Mouse (Mus musculus) MEL (cell line): ENCODE measurements around the gene Mitf. TPM values are rescaled to one million over a fixed set of nuclear protein-coding genes. Genes with fewer than 3 reads are reported as not detected.

ENCODE experiments used
- DNase-seq: peaks from one replicate; pipeline ENCODE4 v3.0.0; 2011; ENCODE audit warnings: low read depth, low spot score
- H3K27ac ChIP-seq: 2 replicates; pipeline ENCODE4 v1.5.1; 2012; ENCODE audit warnings: low read depth, mild to moderate bottlenecking, control low read depth, low read length, moderate library complexity; ENCODE audit not compliant: control insufficient read depth
- H3K27me3 ChIP-seq, 2 experiments: fragments of 150-350 bp in 1 of 2; sonication (generic) in 1 of 2; 2 replicates each; pipeline ENCODE4 v1.6.1; 2012; ENCODE audit warnings: low read length in 2 of 2, mild to moderate bottlenecking in 2 of 2, improper control_type of control experiment in 1 of 2, moderate library complexity in 1 of 2; ENCODE audit not compliant: insufficient read depth in 2 of 2, control insufficient read depth in 1 of 2
- H3K36me3 ChIP-seq, 2 experiments: 2 replicates each; pipeline ENCODE4 v1.6.1; 2012 to 2014; ENCODE audit warnings: low read length in 2 of 2, improper control_type of control experiment in 1 of 2, inconsistent platforms in 1 of 2, mild to moderate bottlenecking in 1 of 2; ENCODE audit not compliant: insufficient read depth in 2 of 2, control insufficient read depth in 1 of 2
- H3K4me1 ChIP-seq, 2 experiments: fragments of 150-350 bp in 1 of 2; sonication (generic) in 1 of 2; 2 replicates each; pipeline ENCODE4 v1.6.1; 2012; ENCODE audit warnings: low read length in 2 of 2, improper control_type of control experiment in 1 of 2, mild to moderate bottlenecking in 1 of 2; ENCODE audit not compliant: insufficient read depth in 2 of 2, control insufficient read depth in 1 of 2
- H3K4me3 ChIP-seq, 2 experiments: fragments of 150-350 bp in 1 of 2; sonication (generic) in 1 of 2; 2 replicates each; pipeline ENCODE4 v1.5.1; 2012; ENCODE audit warnings: low read depth in 2 of 2, low read length in 2 of 2, mild to moderate bottlenecking in 2 of 2, moderate library complexity in 2 of 2, control low read depth in 1 of 2, improper control_type of control experiment in 1 of 2; ENCODE audit not compliant: control insufficient read depth in 1 of 2, insufficient read depth in 1 of 2
- H3K79me2 ChIP-seq: 2 replicates; pipeline ENCODE4 v1.6.1; 2012; ENCODE audit warnings: mild to moderate bottlenecking, low read length, moderate library complexity; ENCODE audit not compliant: control insufficient read depth, poor library complexity, insufficient read depth
- H3K9ac ChIP-seq: 2 replicates; pipeline ENCODE4 v1.6.1; 2012; ENCODE audit warnings: low read depth, mild to moderate bottlenecking, control low read depth, low read length, moderate library complexity; ENCODE audit not compliant: control insufficient read depth, poor library complexity, severe bottlenecking
- H3K9me3 ChIP-seq: fragments of 150-350 bp; sonication (generic); replicated peaks from 2 replicates; pipeline ENCODE4 v1.6.1; 2012; ENCODE audit warnings: mild to moderate bottlenecking, low read length, improper control_type of control experiment, moderate library complexity; ENCODE audit not compliant: insufficient read depth
- CHD2 ChIP-seq: IDR thresholded peaks from 2 replicates; pipeline ENCODE4 v1.6.1; 2011; ENCODE audit warnings: low read length, improper control_type of control experiment
- CTCF ChIP-seq, 3 experiments: IDR thresholded peaks in 2 of 3; conservative IDR thresholded peaks in 1 of 3; 2 replicates each; pipeline ENCODE4 v1.5.1; 2011 to 2012; ENCODE audit warnings: low read length in 3 of 3, low read depth in 2 of 3, mild to moderate bottlenecking in 2 of 3, improper control_type of control experiment in 1 of 3, inconsistent platforms in 1 of 3, mixed read lengths in 1 of 3, moderate library complexity in 1 of 3; ENCODE audit not compliant: control insufficient read depth in 1 of 3, insufficient read depth in 1 of 3, poor library complexity in 1 of 3, severe bottlenecking in 1 of 3
- E2F4 ChIP-seq: IDR thresholded peaks from 2 replicates; pipeline ENCODE4 v1.6.1; 2011; ENCODE audit warnings: low read depth, low read length, improper control_type of control experiment, borderline replicate concordance
- ELF1 ChIP-seq: IDR thresholded peaks from 2 replicates; pipeline ENCODE4 v1.6.1; 2014; ENCODE audit warnings: low read depth, mild to moderate bottlenecking, inconsistent platforms, low read length, improper control_type of control experiment, moderate library complexity
- EP300 ChIP-seq, 2 experiments: IDR thresholded peaks; 2 replicates each; pipeline ENCODE4 v1.6.1; 2011; ENCODE audit warnings: improper control_type of control experiment in 2 of 2, low read length in 2 of 2, low read depth in 1 of 2, mild to moderate bottlenecking in 1 of 2
- ETS1 ChIP-seq: IDR thresholded peaks from 2 replicates; pipeline ENCODE4 v1.6.1; 2012; ENCODE audit warnings: low read depth, mild to moderate bottlenecking, inconsistent platforms, low read length, improper control_type of control experiment, moderate library complexity
- GABPA ChIP-seq: IDR thresholded peaks from 2 replicates; pipeline ENCODE4 v1.6.1; 2012; ENCODE audit warnings: low read depth, mild to moderate bottlenecking, inconsistent platforms, low read length, improper control_type of control experiment, moderate library complexity
- HCFC1 ChIP-seq: IDR thresholded peaks from 2 replicates; pipeline ENCODE4 v1.6.1; 2012; ENCODE audit warnings: low read depth, mild to moderate bottlenecking, inconsistent platforms, low read length, improper control_type of control experiment, moderate library complexity
- JUND ChIP-seq: IDR thresholded peaks from 2 replicates; pipeline ENCODE4 v1.6.1; 2011; ENCODE audit warnings: low read depth, mild to moderate bottlenecking, improper control_type of control experiment, low read length
- KAT2A ChIP-seq: conservative IDR thresholded peaks from 2 replicates; pipeline ENCODE4 v1.6.1; 2012; ENCODE audit warnings: low read depth, low read length, improper control_type of control experiment, inconsistent platforms
- MAX ChIP-seq: IDR thresholded peaks from 2 replicates; pipeline ENCODE4 v1.6.1; 2011; ENCODE audit warnings: low read length, improper control_type of control experiment
- MYB ChIP-seq: IDR thresholded peaks from 2 replicates; pipeline ENCODE4 v1.6.1; 2011; ENCODE audit warnings: mild to moderate bottlenecking, low read depth, low read length, improper control_type of control experiment
- MYC ChIP-seq: IDR thresholded peaks from 2 replicates; pipeline ENCODE4 v1.6.1; 2011; ENCODE audit warnings: low read depth, mild to moderate bottlenecking, low read length, improper control_type of control experiment, moderate library complexity
- NELFE ChIP-seq: IDR thresholded peaks from 2 replicates; pipeline ENCODE4 v1.6.1; 2011; ENCODE audit warnings: low read depth, low read length, improper control_type of control experiment
- POLR2A ChIP-seq, 2 experiments: IDR thresholded peaks; 2 replicates each; pipeline ENCODE4 v1.6.1; 2011 to 2012; ENCODE audit warnings: low read length in 2 of 2, mild to moderate bottlenecking in 2 of 2, control low read depth in 1 of 2, improper control_type of control experiment in 1 of 2, low read depth in 1 of 2, moderate library complexity in 1 of 2; ENCODE audit not compliant: control insufficient read depth in 1 of 2, insufficient read depth in 1 of 2, poor library complexity in 1 of 2
- POLR2AphosphoS2 ChIP-seq: IDR thresholded peaks from 2 replicates; pipeline ENCODE4 v1.6.1; 2011; ENCODE audit warnings: low read length, improper control_type of control experiment
- POLR2AphosphoS5 ChIP-seq: IDR thresholded peaks from 2 replicates; pipeline ENCODE4 v1.6.1; 2012; ENCODE audit warnings: low read depth, borderline replicate concordance, mild to moderate bottlenecking, inconsistent platforms, low read length, moderate library complexity, mixed read lengths
- RAD21 ChIP-seq: IDR thresholded peaks from 2 replicates; pipeline ENCODE4 v1.6.1; 2011; ENCODE audit warnings: mild to moderate bottlenecking, low read depth, low read length, improper control_type of control experiment
- RCOR1 ChIP-seq: IDR thresholded peaks from 2 replicates; pipeline ENCODE4 v1.6.1; 2012; ENCODE audit warnings: low read depth, mild to moderate bottlenecking, inconsistent platforms, low read length, improper control_type of control experiment
- SIN3A ChIP-seq: IDR thresholded peaks from 2 replicates; pipeline ENCODE4 v1.6.1; 2012; ENCODE audit warnings: low read length, improper control_type of control experiment, inconsistent platforms
- SMC3 ChIP-seq: IDR thresholded peaks from 2 replicates; pipeline ENCODE4 v1.6.1; 2011; ENCODE audit warnings: low read depth, low read length, improper control_type of control experiment
- TAL1 ChIP-seq: IDR thresholded peaks from 2 replicates; pipeline ENCODE4 v1.6.1; 2012; ENCODE audit warnings: mild to moderate bottlenecking, inconsistent platforms, low read length, moderate library complexity, mixed read lengths
- UBTF ChIP-seq: IDR thresholded peaks from 2 replicates; pipeline ENCODE4 v1.6.1; 2012; ENCODE audit warnings: low read depth, mild to moderate bottlenecking, inconsistent platforms, low read length, improper control_type of control experiment, moderate library complexity, borderline replicate concordance; ENCODE audit not compliant: insufficient read depth
- ZC3H11A ChIP-seq: IDR thresholded peaks from 2 replicates; pipeline ENCODE4 v1.6.1; 2012; ENCODE audit warnings: low read depth, mild to moderate bottlenecking, inconsistent platforms, low read length, improper control_type of control experiment
- ZKSCAN1 ChIP-seq: IDR thresholded peaks from 2 replicates; pipeline ENCODE4 v1.6.1; 2012; ENCODE audit warnings: low read depth, mild to moderate bottlenecking, inconsistent platforms, low read length, improper control_type of control experiment, moderate library complexity
- ZNF384 ChIP-seq: IDR thresholded peaks from 2 replicates; pipeline ENCODE4 v1.6.1; 2012; ENCODE audit warnings: low read depth, mild to moderate bottlenecking, inconsistent platforms, low read length, improper control_type of control experiment
- polyA plus RNA-seq, 2 experiments: library from polyadenylated mRNA; stranded (reverse) in 1 of 2; unstranded in 1 of 2; fragments of >175 nt in 1 of 2; fragments of >200 nt in 1 of 2; gene quantifications; 2 replicates each; pipeline versions ENCODE4 v1.2.1 to v1.2.4; 2012; ENCODE audit warnings: low replicate concordance in 2 of 2, low read depth in 1 of 2; ENCODE audit not compliant: insufficient read length in 2 of 2, insufficient read depth in 1 of 2, missing spikeins in 1 of 2
- total RNA-seq: library from RNA; depleted of rRNA; stranded (reverse); fragments of 300-350 nt; gene quantifications from 2 replicates; pipeline ENCODE4 v1.2.3, GENCODE M21; 2012

Gene Mitf
- total and polyA plus RNA-seq, 3 experiments = 1.8 to 2.1 TPM; not detected in 1

- DNase-seq = no peak
- Histone ChIP-seq H3K4me3 (no peak overlapping the region), H3K36me3 (no peaks in the 10 kb centered on the region), H3K9ac (no peak overlapping the region), H3K9me3 (no peaks in the 10 kb centered on the region), H3K27me3 (no peaks in the 10 kb centered on the region), H3K79me2 (no peaks in the 10 kb centered on the region), H3K27ac (no peak overlapping the region), H3K4me1 (no peaks in the 10 kb centered on the region)
- no peak for TF ChIP-seq RCOR1
- no peak for TF ChIP-seq MAX
Measured at GRCm38 (mm10) chr6:98001551-98001950, 194.7 kb downstream of the Mitf start.

- Histone ChIP-seq H3K27ac (no peak overlapping the region), H3K36me3 (no peaks in the 10 kb centered on the region), H3K27me3 (no peaks in the 10 kb centered on the region), H3K9ac (no peak overlapping the region), H3K4me3 (no peak overlapping the region), H3K4me1 (no peaks in the 10 kb centered on the region), H3K9me3 (no peaks in the 10 kb centered on the region), H3K79me2 (no peaks in the 10 kb centered on the region)
- TF ChIP-seq SMC3 = peak; percentile 86
- TF ChIP-seq CHD2 = no peak
- TF ChIP-seq MYC = no peak
- peak; percentile 90 for TF ChIP-seq RAD21
- no peak for TF ChIP-seq UBTF
- TF ChIP-seq POLR2A (IDR thresholded peaks at IDR 0.05; ENCODE audit: control insufficient read depth in 1 of 2, insufficient read depth in 1 of 2, low read depth in 1 of 2, low read length in 2 of 2, poor library complexity in 1 of 2) = no peak
- no peak for TF ChIP-seq NELFE
- TF ChIP-seq ZC3H11A = peak; percentile 87
- TF ChIP-seq CTCF (IDR thresholded peaks at IDR 0.05 in 2 of 3, conservative IDR thresholded peaks at IDR 0.05 in 1 of 3; ENCODE audit: control insufficient read depth in 1 of 3, insufficient read depth in 1 of 3, low read depth in 2 of 3, low read length in 3 of 3, poor library complexity in 1 of 3, severe bottlenecking in 1 of 3) = peak in 1 of 3 experiments; percentile 76; a peak in 2 of 6 replicates
- DNase-seq = peak; percentile 69
Measured at GRCm38 (mm10) chr6:98003114-98003513, 196.3 kb downstream of the Mitf start.

GRCm38 (mm10) chr6:98005566-98005965, 198.7 kb downstream of the Mitf start:
- Histone ChIP-seq H3K4me1 (no peaks in the 10 kb centered on the region), H3K9ac (no peak overlapping the region), H3K4me3 (no peak overlapping the region), H3K27me3 (no peaks in the 10 kb centered on the region), H3K79me2 (no peaks in the 10 kb centered on the region), H3K27ac (no peak overlapping the region), H3K36me3 (no peaks in the 10 kb centered on the region), H3K9me3 (no peaks in the 10 kb centered on the region)
- peak; percentile 73 for DNase-seq
- TF ChIP-seq SMC3 (peak; percentile 70), MYC (no peak), POLR2AphosphoS5 (no peak), ZNF384 (no peak), MAX (no peak), RAD21 (peak; percentile 64), EP300 (IDR thresholded peaks at IDR 0.05; ENCODE audit: low read depth in 1 of 2, low read length in 2 of 2) (no peak), RCOR1 (no peak), SIN3A (no peak), ELF1 (no peak), POLR2AphosphoS2 (no peak), ZKSCAN1 (no peak), MYB (no peak), JUND (no peak), KAT2A (no peak), UBTF (no peak), POLR2A (IDR thresholded peaks at IDR 0.05; ENCODE audit: control insufficient read depth in 1 of 2, insufficient read depth in 1 of 2, low read depth in 1 of 2, low read length in 2 of 2, poor library complexity in 1 of 2) (no peak), HCFC1 (no peak), GABPA (no peak), TAL1 (no peak), ZC3H11A (peak; percentile 56), E2F4 (no peak), ETS1 (no peak)
